Mouse (Mus musculus): ENCODE data around the gene Dnajc7. TPM values are rescaled to one million over a fixed set of nuclear protein-coding genes. Genes with fewer than 3 reads are reported as not detected.
"Not testable (repeated sequence)": the region's sequence is repeated elsewhere in the genome, so short reads cannot be mapped to it uniquely, and the experiment has no call there.

The Dnajc7 gene
- polyA plus RNA-seq, 1 experiment from 2014 or later: 77.3 TPM

- Histone ChIP-seq H3K9ac (ENCODE audit: low read length) (peak within 1 kb of the TSS; percentile 67), H3K4me1 (ENCODE audit: control insufficient read depth, insufficient read depth, low read length) (peaks cover 6% of the 10 kb centered on the region), H3K4me3 (ENCODE audit: low read depth, low read length) (peak within 1 kb of the TSS; percentile 40), H3K9me3 (replicated peaks; ENCODE audit: control insufficient read depth, low read length) (no peaks in the 10 kb centered on the region), H3K27me3 (replicated peaks; ENCODE audit: control insufficient read depth, insufficient read depth, low read length) (no peaks in the 10 kb centered on the region), H3K36me3 (ENCODE audit: control insufficient read depth, insufficient read depth, low read length) (no peaks in the 10 kb centered on the region), H3K4me2 (ENCODE audit: low read length) (peak within 1 kb of the TSS; percentile 77), H3K27ac (ENCODE audit: low read depth, low read length) (peak within 1 kb of the TSS; percentile 63)
- ATAC-seq (peak; percentile 98), DNase-seq (ENCODE audit: low spot score) (peak; percentile 93)
- 2% methylated on average over 28 of the region's 28 CpGs for WGBS
Measured at GRCm38 (mm10) chr11:100544832-100545745, 74.9 kb downstream of the Dnajc7 start, which contains the start of gene Ttc25. Gene Ttc25, plus strand, starts transcription at chr11:100545607.

DNA sequence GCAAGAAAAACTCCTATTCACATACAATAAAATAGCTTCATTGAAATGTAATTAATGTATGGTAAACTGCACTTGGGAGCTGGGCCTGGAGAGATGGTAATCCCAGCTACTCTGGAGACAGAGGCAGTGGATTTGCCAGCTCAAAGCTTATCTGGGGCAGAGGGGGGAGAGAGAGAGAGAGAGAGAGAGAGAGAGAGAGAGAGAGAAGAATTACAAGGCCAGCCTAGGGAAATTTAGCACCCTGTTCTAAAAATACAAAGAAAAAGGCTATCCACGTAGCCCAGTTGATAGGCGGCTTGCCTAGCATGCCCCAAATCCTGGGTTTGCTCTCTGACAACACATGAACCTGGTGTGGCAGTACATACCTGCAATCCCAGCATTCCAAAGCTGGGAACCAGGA lies 78.4 kb downstream of the Dnajc7 start:
- Histone ChIP-seq H3K4me2 (ENCODE audit: low read length) (no peak overlapping the region), H3K4me1 (ENCODE audit: control insufficient read depth, insufficient read depth, low read length) (peaks cover 6% of the 10 kb centered on the region), H3K4me3 (ENCODE audit: low read depth, low read length) (no peak overlapping the region), H3K27me3 (replicated peaks; ENCODE audit: control insufficient read depth, insufficient read depth, low read length) (no peaks in the 10 kb centered on the region), H3K27ac (ENCODE audit: low read depth, low read length) (no peak overlapping the region), H3K9ac (ENCODE audit: low read length) (no peak overlapping the region), H3K9me3 (replicated peaks; ENCODE audit: control insufficient read depth, low read length) (no peaks in the 10 kb centered on the region), H3K36me3 (ENCODE audit: control insufficient read depth, insufficient read depth, low read length) (no peaks in the 10 kb centered on the region)
- DNase-seq (ENCODE audit: low spot score): no peak
- no peak for ATAC-seq
- 94% methylated on average over 2 of the region's 2 CpGs for WGBS

DNA sequence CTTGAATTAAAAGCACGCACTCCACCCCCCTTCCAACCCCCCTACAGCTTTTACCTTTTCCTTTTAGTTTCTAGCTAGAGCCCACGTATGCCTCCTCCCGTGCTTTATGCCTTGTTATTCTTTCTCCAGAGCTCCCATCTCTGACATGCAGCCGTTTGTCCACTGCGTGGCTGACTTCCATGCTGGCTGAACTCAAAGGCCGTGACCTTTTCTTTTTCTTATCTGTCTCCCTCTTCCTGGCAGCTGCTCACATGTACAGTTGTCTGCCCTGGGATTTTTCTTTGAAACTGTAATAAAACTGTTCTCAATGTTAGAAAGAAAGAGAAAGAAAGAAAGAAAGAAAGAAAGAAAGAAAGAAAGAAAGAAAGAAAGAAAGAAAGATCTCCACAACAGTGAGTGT lies 79.0 kb downstream of the Dnajc7 start:
- Histone ChIP-seq H3K4me1 (ENCODE audit: control insufficient read depth, insufficient read depth, low read length) (peaks cover 6% of the 10 kb centered on the region), H3K9me3 (replicated peaks; ENCODE audit: control insufficient read depth, low read length) (no peaks in the 10 kb centered on the region), H3K27me3 (replicated peaks; ENCODE audit: control insufficient read depth, insufficient read depth, low read length) (no peaks in the 10 kb centered on the region), H3K4me2 (ENCODE audit: low read length) (no peak overlapping the region), H3K36me3 (ENCODE audit: control insufficient read depth, insufficient read depth, low read length) (no peaks in the 10 kb centered on the region), H3K27ac (ENCODE audit: low read depth, low read length) (no peak overlapping the region), H3K9ac (ENCODE audit: low read length) (no peak overlapping the region), H3K4me3 (ENCODE audit: low read depth, low read length) (no peak overlapping the region)
- 72% methylated on average over 6 of the region's 6 CpGs for WGBS
- DNase-seq (ENCODE audit: low spot score) (no peak), ATAC-seq (no peak)

DNA sequence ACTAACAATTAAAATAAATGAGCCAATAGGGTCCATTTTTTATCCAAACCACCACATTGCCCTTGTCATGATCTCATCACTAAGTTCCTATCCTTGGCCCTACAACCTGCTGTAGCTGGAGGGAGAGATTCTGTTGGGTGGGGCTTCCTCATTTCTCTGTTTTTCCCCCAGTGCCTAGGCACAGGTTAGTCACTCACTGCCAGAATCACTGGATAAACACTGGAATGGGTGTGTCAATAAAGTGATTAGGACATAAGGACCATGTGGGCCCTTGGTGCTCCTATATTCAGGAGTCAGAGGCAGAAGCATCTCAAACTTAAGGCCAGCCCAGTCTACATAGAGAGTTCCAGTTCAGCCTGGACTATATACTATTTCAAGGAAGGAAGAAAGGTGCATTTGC lies 83.5 kb downstream of the Dnajc7 start:
- no peak for DNase-seq (ENCODE audit: low spot score)
- Histone ChIP-seq H3K36me3 (ENCODE audit: control insufficient read depth, insufficient read depth, low read length) (no peaks in the 10 kb centered on the region), H3K27ac (ENCODE audit: low read depth, low read length) (no peak overlapping the region), H3K9ac (ENCODE audit: low read length) (no peak overlapping the region), H3K4me3 (ENCODE audit: low read depth, low read length) (no peak overlapping the region), H3K4me2 (ENCODE audit: low read length) (no peak overlapping the region), H3K9me3 (replicated peaks; ENCODE audit: control insufficient read depth, low read length) (no peaks in the 10 kb centered on the region), H3K4me1 (ENCODE audit: control insufficient read depth, insufficient read depth, low read length) (no peaks in the 10 kb centered on the region), H3K27me3 (replicated peaks; ENCODE audit: control insufficient read depth, insufficient read depth, low read length) (no peaks in the 10 kb centered on the region)
- no peak for ATAC-seq

DNA sequence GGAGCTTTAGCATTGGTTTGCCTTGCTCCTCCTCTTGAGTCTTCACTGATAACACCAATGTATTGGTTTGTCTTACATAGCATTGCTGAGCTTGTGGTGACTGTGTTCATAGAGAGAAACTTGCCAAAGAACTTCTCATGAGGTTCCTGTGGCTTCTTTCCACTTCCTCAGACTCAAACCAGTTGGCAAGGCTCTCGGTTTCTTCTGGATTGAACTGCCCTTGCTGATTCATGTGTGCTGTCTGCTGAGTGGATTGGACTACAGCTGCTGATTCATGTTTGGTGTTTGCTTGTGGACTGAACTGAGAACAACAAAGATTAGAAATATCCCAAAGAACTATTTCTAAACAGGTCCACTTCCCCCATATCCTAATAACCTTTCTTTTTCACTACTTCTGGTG lies 84.0 kb downstream of the Dnajc7 start:
- H3K36me3 ChIP-seq (ENCODE audit: control insufficient read depth, insufficient read depth, low read length): no peaks in the 10 kb centered on the region
- H3K4me1 ChIP-seq (ENCODE audit: control insufficient read depth, insufficient read depth, low read length): no peaks in the 10 kb centered on the region
- no peak overlapping the region for H3K27ac ChIP-seq (ENCODE audit: low read depth, low read length)
- ATAC-seq (no peak), DNase-seq (ENCODE audit: low spot score) (no peak)
- H3K9ac ChIP-seq (ENCODE audit: low read length): no peak overlapping the region
- H3K27me3 ChIP-seq (replicated peaks; ENCODE audit: control insufficient read depth, insufficient read depth, low read length): no peaks in the 10 kb centered on the region
- H3K4me3 ChIP-seq (ENCODE audit: low read depth, low read length): no peak overlapping the region
- H3K4me2 ChIP-seq (ENCODE audit: low read length): no peak overlapping the region
- H3K9me3 ChIP-seq (replicated peaks; ENCODE audit: control insufficient read depth, low read length): no peaks in the 10 kb centered on the region
- 90% methylated on average over 1 of the region's 1 CpGs for WGBS

DNA sequence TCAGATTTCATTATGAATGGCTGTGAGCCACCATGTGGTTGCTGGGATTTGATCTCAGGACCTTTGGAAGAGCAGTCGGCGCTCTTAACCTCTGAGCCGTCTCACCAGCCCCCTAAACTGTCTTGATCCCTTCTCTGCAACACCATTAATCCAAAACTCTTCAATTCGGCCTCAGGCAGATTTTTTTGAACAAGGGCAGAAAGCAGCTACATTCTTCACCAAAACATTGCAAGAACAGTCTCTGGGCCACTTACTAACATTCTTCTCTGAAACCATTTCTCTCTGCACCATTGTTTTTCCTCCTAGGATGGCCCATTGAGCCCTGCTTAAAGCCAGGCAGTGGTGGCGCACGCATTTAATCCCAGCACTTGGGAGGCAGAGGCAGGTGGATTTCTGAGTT lies 85.1 kb downstream of the Dnajc7 start:
- WGBS: 82% methylated on average over 6 of the region's 6 CpGs
- not testable (repeated sequence) for H3K36me3 ChIP-seq (ENCODE audit: control insufficient read depth, insufficient read depth, low read length); H3K4me1 ChIP-seq (ENCODE audit: control insufficient read depth, insufficient read depth, low read length); H3K27me3 ChIP-seq (replicated peaks; ENCODE audit: control insufficient read depth, insufficient read depth, low read length); ATAC-seq; H3K4me2 ChIP-seq (ENCODE audit: low read length); DNase-seq (ENCODE audit: low spot score); H3K27ac ChIP-seq (ENCODE audit: low read depth, low read length); H3K4me3 ChIP-seq (ENCODE audit: low read depth, low read length); H3K9ac ChIP-seq (ENCODE audit: low read length); H3K9me3 ChIP-seq (replicated peaks; ENCODE audit: control insufficient read depth, low read length)

DNA sequence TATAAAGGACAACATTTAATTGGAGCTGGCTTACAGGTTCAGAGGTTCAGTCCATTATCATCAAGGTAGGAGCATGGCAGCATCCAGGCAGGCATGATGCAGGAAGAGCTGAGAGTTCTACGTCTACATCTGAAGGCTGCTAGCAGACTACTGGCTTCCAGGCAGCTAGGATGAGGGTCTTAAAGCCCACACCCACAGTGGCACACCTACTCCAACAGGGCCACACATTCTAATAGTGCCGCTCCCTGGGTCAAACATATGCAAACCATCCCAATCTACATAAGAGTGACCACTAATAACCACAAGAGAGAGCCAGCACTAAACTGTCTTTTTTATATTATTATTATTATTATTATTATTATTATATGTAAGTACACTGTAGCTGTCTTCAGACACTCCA lies 85.6 kb downstream of the Dnajc7 start:
- H3K4me1 ChIP-seq (ENCODE audit: control insufficient read depth, insufficient read depth, low read length); H3K4me3 ChIP-seq (ENCODE audit: low read depth, low read length); H3K4me2 ChIP-seq (ENCODE audit: low read length); H3K27me3 ChIP-seq (replicated peaks; ENCODE audit: control insufficient read depth, insufficient read depth, low read length); H3K27ac ChIP-seq (ENCODE audit: low read depth, low read length); H3K9ac ChIP-seq (ENCODE audit: low read length); ATAC-seq; H3K36me3 ChIP-seq (ENCODE audit: control insufficient read depth, insufficient read depth, low read length); H3K9me3 ChIP-seq (replicated peaks; ENCODE audit: control insufficient read depth, low read length); DNase-seq (ENCODE audit: low spot score): not testable (repeated sequence)
- 65% methylated on average over 2 of the region's 2 CpGs for WGBS

DNA sequence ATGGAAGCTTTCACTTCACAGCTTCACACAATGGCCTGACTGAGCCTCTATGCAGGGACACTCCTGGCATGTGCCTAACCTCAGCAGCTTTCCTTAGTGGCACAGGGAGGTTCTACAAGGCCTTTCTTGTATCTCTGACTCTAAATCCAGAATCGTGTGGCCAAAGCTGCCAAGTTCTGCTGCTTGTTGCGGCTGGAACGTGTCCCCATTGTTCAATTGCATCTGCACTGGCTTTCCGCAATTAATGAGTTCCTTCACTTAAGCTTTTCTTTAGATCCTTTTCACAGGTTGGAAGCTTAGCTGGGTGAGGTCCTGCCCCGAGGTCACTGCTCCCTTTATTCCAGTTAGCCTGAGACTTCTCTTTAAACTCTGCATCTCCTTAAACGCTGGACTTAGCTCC lies 86.1 kb downstream of the Dnajc7 start:
- H3K27me3 ChIP-seq (replicated peaks; ENCODE audit: control insufficient read depth, insufficient read depth, low read length): no peaks in the 10 kb centered on the region
- DNase-seq (ENCODE audit: low spot score): no peak
- H3K27ac ChIP-seq (ENCODE audit: low read depth, low read length): no peak overlapping the region
- H3K4me3 ChIP-seq (ENCODE audit: low read depth, low read length): no peak overlapping the region
- ATAC-seq: no peak
- no peaks in the 10 kb centered on the region for H3K4me1 ChIP-seq (ENCODE audit: control insufficient read depth, insufficient read depth, low read length)
- no peaks in the 10 kb centered on the region for H3K36me3 ChIP-seq (ENCODE audit: control insufficient read depth, insufficient read depth, low read length)
- no peaks in the 10 kb centered on the region for H3K9me3 ChIP-seq (replicated peaks; ENCODE audit: control insufficient read depth, low read length)
- H3K9ac ChIP-seq (ENCODE audit: low read length): no peak overlapping the region
- no peak overlapping the region for H3K4me2 ChIP-seq (ENCODE audit: low read length)
- 6% methylated on average over 6 of the region's 6 CpGs for WGBS

Data from forebrain, embryonic 14.5 days (tissue).